Mouse (Mus musculus): ENCODE results near the gene Krt84. TPM values are rescaled to one million over a fixed set of nuclear protein-coding genes. Genes with fewer than 3 reads are reported as not detected.

Krt84 gene
- polyA plus RNA-seq (2016; fragmentation: Nextera tagmentation; extraction: Ambion mirVana): not detected in 2 replicates

DNA sequence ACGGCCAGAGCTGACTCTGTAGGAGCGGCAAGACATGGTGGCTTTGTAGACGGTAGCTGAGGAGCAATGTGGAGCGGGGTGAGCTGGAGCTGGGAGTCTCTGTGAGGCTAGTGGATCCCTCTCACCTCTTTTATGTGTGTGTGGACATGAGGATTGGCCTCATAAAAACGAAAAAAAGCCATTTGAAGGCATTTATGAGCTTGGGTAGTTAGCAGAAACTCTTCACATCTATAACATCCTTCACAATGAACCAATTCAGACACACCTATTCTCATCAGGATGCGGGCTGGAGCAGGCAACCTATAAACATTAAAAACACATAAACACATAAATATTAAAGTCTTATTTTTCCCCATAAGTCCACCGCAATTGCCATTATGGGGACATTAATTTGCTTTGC, at the start of gene Krt84:
Gene Krt84 (minus strand): TSS at position 101 of the 400 bp plus-strand sequence.
- H3K27ac ChIP-seq: no peak within 1 kb of the TSS
- H3K4me3 ChIP-seq: no peak within 1 kb of the TSS
- H3K36me3 ChIP-seq: no peaks in the 10 kb centered on the region
- DNase-seq (ENCODE audit: low spot score): no peak
- no peaks in the 10 kb centered on the region for H3K9me3 ChIP-seq (replicated peaks)
- H3K27me3 ChIP-seq (ENCODE audit: low read depth, poor library complexity, severe bottlenecking): peaks cover 3% of the 10 kb centered on the region; the same call in 1 of the 2 replicates
- WGBS: 79% methylated on average over 7 of the region's 7 CpGs
- 0 out of 2 replicates have a peak, but pooled peaks cover 3% of the 10 kb centered on the region for H3K4me1 ChIP-seq

DNA sequence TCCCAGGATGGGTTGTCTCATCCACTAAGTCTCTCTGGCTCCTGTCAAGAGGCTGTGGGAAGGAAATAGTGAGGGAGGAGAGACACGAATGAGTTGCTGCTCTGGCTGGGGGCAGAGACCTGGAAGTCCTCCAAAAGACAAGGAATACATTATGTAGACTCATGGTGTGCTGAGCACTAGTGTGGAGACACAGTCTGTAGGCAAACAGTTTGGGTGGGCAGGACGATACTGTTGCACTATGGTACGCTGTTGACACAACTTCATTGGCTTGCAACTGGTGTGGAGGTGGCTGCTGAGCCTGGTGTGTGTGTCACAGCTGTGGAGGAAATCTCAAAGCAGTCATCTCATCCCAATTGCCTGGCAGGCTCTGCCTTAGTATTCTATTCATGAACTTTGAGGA, 49.1 kb upstream of the Krt84 start:
- no peak for DNase-seq (ENCODE audit: low spot score)
- Histone ChIP-seq H3K4me1 (no peaks in the 10 kb centered on the region), H3K27me3 (ENCODE audit: low read depth, poor library complexity, severe bottlenecking) (no peaks in the 10 kb centered on the region), H3K27ac (no peak overlapping the region), H3K9me3 (replicated peaks) (no peaks in the 10 kb centered on the region), H3K4me3 (no peak overlapping the region), H3K36me3 (no peaks in the 10 kb centered on the region)
- 87% methylated on average over 3 of the region's 3 CpGs for WGBS

DNA sequence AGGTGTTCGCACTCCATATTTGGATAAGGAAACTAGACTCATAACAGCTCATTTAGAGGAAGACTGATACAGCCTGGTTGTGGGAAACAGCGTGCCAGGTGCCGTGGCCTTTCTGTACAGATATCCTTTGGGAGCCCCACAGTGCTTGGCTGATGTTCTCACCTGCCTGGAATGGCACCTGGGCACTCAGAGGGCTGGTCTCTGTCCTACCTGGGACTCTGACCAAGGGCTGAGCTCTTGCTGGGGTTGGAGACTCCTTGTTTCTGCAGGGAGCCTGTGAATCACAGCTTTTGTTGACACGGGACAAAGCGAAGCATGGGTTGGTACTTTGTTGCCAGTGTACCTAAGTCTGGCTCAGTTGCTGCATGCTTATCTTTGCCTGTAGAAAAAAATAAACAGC, 42.9 kb upstream of the Krt84 start:
- no peaks in the 10 kb centered on the region for H3K9me3 ChIP-seq (replicated peaks)
- WGBS: 88% methylated on average over 5 of the region's 5 CpGs
- H3K4me3 ChIP-seq: no peak overlapping the region
- no peak for DNase-seq (ENCODE audit: low spot score)
- H3K27ac ChIP-seq: no peak overlapping the region
- no peaks in the 10 kb centered on the region for H3K36me3 ChIP-seq
- peaks cover 17% of the 10 kb centered on the region for H3K4me1 ChIP-seq
- 0 out of 2 replicates have a peak, but pooled peaks cover 3% of the 10 kb centered on the region for H3K27me3 ChIP-seq (ENCODE audit: low read depth, poor library complexity, severe bottlenecking)

DNA sequence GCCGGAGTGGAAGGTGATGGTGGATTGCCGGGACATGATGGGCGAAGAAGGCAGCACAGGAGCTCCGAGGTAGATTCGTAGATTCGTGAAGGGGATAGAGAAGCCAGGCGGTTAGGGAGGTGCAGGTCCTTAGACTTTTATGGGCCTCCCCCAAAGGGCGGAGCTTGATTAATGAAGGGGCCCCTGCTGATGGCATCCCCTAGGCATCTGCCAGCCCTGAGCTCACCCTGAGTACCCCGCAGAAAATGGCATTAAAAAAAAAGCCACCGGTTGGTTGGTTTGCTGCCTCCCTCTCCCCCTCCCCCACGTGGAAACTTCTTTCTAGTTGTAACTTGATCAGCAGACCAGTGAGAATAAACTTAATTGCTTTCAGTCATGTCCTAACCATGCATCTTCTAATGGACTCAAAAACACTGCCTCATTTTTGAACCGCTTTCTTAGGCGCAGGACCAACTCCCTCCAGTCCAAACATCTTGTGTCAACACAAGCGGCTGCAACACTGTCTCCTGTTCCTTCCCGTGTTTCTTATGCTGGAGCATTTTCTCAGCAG, 41.3 kb upstream of the Krt84 start, which contains the start of gene Krt75:
Gene Krt75 (minus strand): TSS at position 109 of the 550 bp plus-strand sequence.
- no peak for DNase-seq (ENCODE audit: low spot score)
- no peak within 1 kb of the TSS for H3K4me3 ChIP-seq
- H3K4me1 ChIP-seq: peaks cover 20% of the 10 kb centered on the region
- H3K36me3 ChIP-seq: no peaks in the 10 kb centered on the region
- H3K27ac ChIP-seq: peak within 1 kb of the TSS; percentile 2; the same call in 1 of the 2 replicates
- H3K9me3 ChIP-seq (replicated peaks): no peaks in the 10 kb centered on the region
- H3K27me3 ChIP-seq (ENCODE audit: low read depth, poor library complexity, severe bottlenecking): 0 out of 2 replicates have a peak, but pooled peaks cover 3% of the 10 kb centered on the region
- 72% methylated on average over 15 of the region's 15 CpGs for WGBS

DNA sequence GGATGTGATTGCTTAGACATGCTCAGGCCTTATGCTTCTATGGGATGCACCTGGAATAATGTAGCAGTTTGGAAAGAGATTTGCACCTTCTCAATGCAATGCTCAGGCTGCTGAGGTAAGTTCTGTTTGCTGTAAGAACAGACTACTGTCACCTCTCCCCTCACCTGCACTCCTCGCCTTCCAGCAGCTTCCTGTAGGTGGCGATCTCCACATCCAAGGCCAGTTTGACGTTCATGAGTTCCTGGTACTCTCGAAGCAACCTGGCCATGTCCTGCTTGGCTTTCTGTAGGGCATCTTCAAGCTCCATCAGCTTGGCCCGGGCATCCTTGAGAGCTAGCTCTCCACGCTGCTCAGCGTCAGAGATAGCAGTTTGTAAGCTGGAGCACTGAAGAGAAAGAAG, 35.2 kb upstream of the Krt84 start:
- Histone ChIP-seq H3K9me3 (replicated peaks) (no peaks in the 10 kb centered on the region), H3K4me3 (no peak overlapping the region), H3K27me3 (ENCODE audit: low read depth, poor library complexity, severe bottlenecking) (0 out of 2 replicates have a peak, but pooled peaks cover 3% of the 10 kb centered on the region), H3K4me1 (peaks cover 20% of the 10 kb centered on the region), H3K36me3 (no peaks in the 10 kb centered on the region), H3K27ac (no peak overlapping the region)
- no peak for DNase-seq (ENCODE audit: low spot score)
- 50% methylated on average over 7 of the region's 7 CpGs for WGBS

DNA sequence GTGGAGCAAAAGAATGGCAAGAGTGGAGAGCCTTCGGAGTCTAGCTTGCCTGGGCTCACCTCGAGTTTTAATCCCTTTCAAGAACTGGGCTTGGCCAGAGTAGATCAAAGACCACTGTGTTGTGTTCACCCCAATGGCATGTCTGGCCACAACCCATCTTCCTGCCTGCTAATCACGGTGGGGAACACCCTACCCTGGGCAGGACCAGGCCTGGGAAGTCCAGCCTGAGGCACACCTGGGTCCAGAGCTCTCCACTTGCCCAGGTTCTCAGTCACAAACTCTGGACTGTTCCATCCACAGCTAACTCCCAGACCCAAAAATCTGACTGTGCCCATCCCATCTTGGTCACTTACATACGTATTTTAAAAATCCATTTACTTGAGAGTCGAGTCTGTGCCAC, 30.2 kb upstream of the Krt84 start, which contains the start of gene Krt90:
Gene Krt90 (minus strand): TSS at position 101 of the 400 bp plus-strand sequence.
- peaks cover 24% of the 10 kb centered on the region for H3K4me1 ChIP-seq
- DNase-seq (ENCODE audit: low spot score): no peak
- H3K36me3 ChIP-seq: no peaks in the 10 kb centered on the region
- H3K27me3 ChIP-seq (ENCODE audit: low read depth, poor library complexity, severe bottlenecking): no peaks in the 10 kb centered on the region
- H3K4me3 ChIP-seq: no peak within 1 kb of the TSS
- H3K27ac ChIP-seq: no peak within 1 kb of the TSS
- H3K9me3 ChIP-seq (replicated peaks): no peaks in the 10 kb centered on the region
- 72% methylated on average over 5 of the region's 5 CpGs for WGBS

DNA sequence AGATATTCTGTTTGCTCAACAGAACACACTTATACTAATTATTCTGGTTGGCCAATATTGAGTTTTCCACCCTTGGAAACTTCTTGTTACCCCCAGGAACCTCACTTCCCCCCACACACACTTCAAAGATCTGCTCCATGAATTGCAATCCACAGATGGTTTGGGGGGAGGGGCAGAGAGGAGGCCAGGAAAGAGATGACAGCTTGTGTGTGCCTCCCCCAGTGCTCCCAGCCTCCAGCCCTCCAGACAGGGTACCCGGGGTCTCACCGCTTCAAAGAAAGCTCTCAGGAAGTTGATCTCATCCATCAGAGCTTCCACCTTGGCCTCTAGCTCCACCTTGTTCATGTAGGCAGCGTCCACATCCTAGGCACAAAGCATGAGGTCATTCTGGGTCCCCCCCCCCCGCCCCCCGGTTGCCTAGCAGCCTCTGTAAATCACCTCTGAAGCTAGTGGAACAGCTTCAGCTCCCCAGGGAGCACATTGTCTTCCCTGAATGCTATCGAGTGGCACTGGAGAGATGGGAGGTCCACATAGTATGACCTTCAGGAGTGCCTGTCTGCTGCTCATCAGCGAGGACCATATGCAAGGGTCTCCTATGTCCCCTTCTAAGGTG, 25.5 kb upstream of the Krt84 start:
- no peak for DNase-seq (ENCODE audit: low spot score)

DNA sequence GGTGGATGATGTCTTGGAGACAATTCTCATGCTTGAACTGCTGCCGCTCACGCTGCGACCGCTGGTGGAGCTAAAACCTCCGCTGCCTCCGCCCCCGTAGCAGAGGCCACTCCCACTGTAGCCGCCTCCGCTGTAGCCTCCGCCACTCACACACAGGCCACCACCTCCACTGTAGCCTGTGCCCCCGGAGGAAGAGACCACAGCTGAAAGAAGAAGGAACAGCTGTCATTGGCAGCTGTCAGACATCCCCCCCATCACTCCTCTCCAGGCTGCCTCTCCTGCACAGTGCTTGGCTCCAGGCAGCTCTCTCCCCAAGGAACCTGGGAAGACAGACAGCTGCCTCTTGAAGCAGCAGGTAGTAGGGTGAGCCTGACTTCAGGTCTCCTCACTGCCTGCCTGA, 20.5 kb upstream of the Krt84 start:
- Histone ChIP-seq H3K4me3 (0 out of 2 replicates have a peak overlapping the region, but pooled peaks have one; percentile 18), H3K27me3 (ENCODE audit: low read depth, poor library complexity, severe bottlenecking) (peaks cover 39% of the 10 kb centered on the region)

More for the DNA sequence above, 25.5 kb upstream of the Krt84 start:
- Histone ChIP-seq H3K27ac (0 out of 2 replicates have a peak overlapping the region, but pooled peaks have one; percentile 8), H3K9me3 (replicated peaks) (no peaks in the 10 kb centered on the region), H3K4me3 (no peak overlapping the region), H3K27me3 (ENCODE audit: low read depth, poor library complexity, severe bottlenecking) (peaks cover 11% of the 10 kb centered on the region), H3K36me3 (no peaks in the 10 kb centered on the region), H3K4me1 (peaks cover 16% of the 10 kb centered on the region)
- WGBS: 4% methylated on average over 7 of the region's 7 CpGs

DNA sequence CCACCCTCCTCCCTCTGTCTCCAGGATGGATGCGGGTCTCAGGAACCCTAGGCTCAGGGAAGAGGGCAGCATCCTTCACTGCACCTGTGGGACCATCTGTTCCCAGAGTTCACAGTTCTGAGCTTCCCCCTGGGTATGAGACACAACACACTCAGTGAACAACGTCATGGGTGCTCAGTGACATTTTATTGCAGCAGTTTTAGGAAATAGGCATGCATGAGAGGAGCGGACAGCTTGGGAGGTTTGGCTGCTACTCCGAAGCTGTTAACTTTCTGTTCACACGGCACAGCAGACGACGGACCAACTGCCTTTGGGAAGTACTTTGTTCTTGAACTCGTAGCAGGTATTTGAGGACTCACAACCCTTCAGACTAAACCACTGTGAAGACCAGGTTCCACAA, 19.6 kb upstream of the Krt84 start:
- Histone ChIP-seq H3K36me3 (no peaks in the 10 kb centered on the region), H3K27ac (no peak overlapping the region), H3K27me3 (ENCODE audit: low read depth, poor library complexity, severe bottlenecking) (peaks cover 39% of the 10 kb centered on the region), H3K4me3 (no peak overlapping the region), H3K4me1 (peaks cover 10% of the 10 kb centered on the region), H3K9me3 (replicated peaks) (no peaks in the 10 kb centered on the region)
- WGBS: 81% methylated on average over 8 of the region's 8 CpGs
- DNase-seq (ENCODE audit: low spot score): no peak

More for the DNA sequence above, 20.5 kb upstream of the Krt84 start:
- H3K4me1 ChIP-seq: peaks cover 16% of the 10 kb centered on the region
- 1% methylated on average over 11 of the region's 11 CpGs for WGBS
- DNase-seq (ENCODE audit: low spot score): peak; percentile 57
- no peak overlapping the region for H3K27ac ChIP-seq
- H3K9me3 ChIP-seq (replicated peaks): no peaks in the 10 kb centered on the region
- no peaks in the 10 kb centered on the region for H3K36me3 ChIP-seq

DNA sequence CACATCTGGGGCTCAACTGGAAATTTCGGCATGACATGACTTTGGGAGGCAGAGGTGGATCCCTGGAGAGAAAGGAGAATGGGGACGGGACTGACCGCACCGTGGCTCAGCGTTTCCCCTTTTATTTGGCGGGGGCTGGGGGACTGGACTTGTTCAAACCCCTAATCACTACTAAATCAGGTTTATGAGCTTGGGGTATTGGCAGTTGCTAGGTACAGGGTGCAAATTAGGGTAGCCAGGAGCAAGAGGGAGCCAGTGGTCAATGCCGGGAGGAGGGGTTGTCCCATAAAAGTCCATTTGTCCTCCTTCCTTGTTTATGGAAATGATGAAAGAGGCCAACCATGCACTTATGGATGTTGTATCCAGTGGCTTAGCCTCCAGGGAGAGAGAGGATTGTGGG, 17.9 kb upstream of the Krt84 start, which contains the start of gene Krt82:
Gene Krt82 (minus strand): TSS at position 101 of the 400 bp plus-strand sequence.
- no peak for DNase-seq (ENCODE audit: low spot score)
- Histone ChIP-seq H3K9me3 (replicated peaks) (no peaks in the 10 kb centered on the region), H3K4me1 (peaks cover 10% of the 10 kb centered on the region), H3K4me3 (no peak within 1 kb of the TSS), H3K27me3 (ENCODE audit: low read depth, poor library complexity, severe bottlenecking) (peaks cover 39% of the 10 kb centered on the region), H3K36me3 (no peaks in the 10 kb centered on the region), H3K27ac (no peak within 1 kb of the TSS)
- WGBS: 69% methylated on average over 7 of the region's 7 CpGs

DNA sequence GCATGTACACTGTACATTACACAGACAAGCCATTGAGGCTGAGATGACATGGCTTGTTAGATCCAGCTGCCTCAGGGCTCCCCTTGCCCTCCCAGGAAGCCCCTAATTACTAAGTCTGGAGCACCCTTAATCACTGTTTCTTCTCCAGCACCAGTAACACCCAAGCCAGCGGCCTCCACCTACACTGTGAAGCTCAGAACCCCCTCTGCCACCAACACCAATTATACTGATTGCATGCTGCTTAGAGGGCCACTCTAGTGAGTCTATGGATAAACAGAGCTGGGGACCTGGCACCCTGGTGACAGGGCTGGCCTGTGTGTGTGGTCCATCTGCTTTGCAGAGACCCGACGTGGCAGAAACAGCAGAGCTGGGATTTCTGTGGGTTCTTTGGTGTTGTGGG, 11.9 kb upstream of the Krt84 start:
- H3K9me3 ChIP-seq (replicated peaks): no peaks in the 10 kb centered on the region
- WGBS: 44% methylated on average over 3 of the region's 3 CpGs
- H3K27me3 ChIP-seq (ENCODE audit: low read depth, poor library complexity, severe bottlenecking): no peaks in the 10 kb centered on the region
- H3K27ac ChIP-seq: 0 out of 2 replicates have a peak overlapping the region, but pooled peaks have one; percentile 40
- H3K4me3 ChIP-seq: no peak overlapping the region
- H3K4me1 ChIP-seq: peaks cover 13% of the 10 kb centered on the region
- DNase-seq (ENCODE audit: low spot score): no peak
- no peaks in the 10 kb centered on the region for H3K36me3 ChIP-seq

DNA sequence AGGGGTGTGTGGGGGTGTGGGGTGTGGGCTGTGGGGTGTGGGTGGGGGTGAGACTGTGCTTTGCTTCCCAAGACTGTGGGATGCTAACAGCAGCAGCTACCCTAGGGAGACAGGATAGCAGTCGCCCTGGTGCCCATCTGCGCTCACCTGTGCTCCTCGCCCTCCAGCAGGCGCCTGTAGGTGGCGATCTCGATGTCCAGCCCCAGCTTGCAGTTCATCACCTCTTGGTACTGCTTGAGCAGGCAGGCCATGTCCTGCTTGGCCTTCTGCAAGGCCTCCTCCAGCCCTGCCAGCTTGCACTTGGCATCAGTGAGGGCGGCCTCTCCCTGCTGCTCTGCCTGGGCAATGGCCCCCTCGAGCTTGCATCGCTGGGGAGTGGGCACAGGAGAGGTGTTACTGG, 9.9 kb upstream of the Krt84 start:
- H3K27me3 ChIP-seq (ENCODE audit: low read depth, poor library complexity, severe bottlenecking): no peaks in the 10 kb centered on the region
- H3K9me3 ChIP-seq (replicated peaks): no peaks in the 10 kb centered on the region
- peaks cover 20% of the 10 kb centered on the region for H3K4me1 ChIP-seq
- 68% methylated on average over 9 of the region's 9 CpGs for WGBS
- no peak overlapping the region for H3K4me3 ChIP-seq
- no peak for DNase-seq (ENCODE audit: low spot score)
- H3K36me3 ChIP-seq: no peaks in the 10 kb centered on the region
- no peak overlapping the region for H3K27ac ChIP-seq

DNA sequence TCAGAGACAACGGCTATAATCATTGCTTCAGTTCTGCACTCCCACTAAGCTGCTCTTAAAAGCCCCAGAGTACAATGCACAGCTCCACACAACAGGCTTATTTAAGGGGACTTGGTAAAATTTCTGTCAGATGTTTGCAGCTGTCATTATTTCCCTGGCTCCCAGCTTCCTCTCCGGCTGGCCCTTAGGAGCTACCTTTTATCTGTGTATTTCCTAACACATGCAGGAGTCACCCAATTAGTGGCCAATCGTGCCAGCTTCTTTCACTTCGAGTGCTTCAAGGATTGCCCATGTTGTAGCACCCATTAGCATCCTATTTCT, 5.9 kb upstream of the Krt84 start:
- no peak for DNase-seq (ENCODE audit: low spot score)
- WGBS: 64% methylated on average over 4 of the region's 4 CpGs
- Histone ChIP-seq H3K9me3 (replicated peaks) (no peaks in the 10 kb centered on the region), H3K27me3 (ENCODE audit: low read depth, poor library complexity, severe bottlenecking) (no peaks in the 10 kb centered on the region), H3K4me3 (no peak overlapping the region), H3K36me3 (no peaks in the 10 kb centered on the region), H3K27ac (no peak overlapping the region), H3K4me1 (peaks cover 23% of the 10 kb centered on the region)
